ENCODE assay signal across 9 mouse cellular contexts in the genomic region with DNA sequence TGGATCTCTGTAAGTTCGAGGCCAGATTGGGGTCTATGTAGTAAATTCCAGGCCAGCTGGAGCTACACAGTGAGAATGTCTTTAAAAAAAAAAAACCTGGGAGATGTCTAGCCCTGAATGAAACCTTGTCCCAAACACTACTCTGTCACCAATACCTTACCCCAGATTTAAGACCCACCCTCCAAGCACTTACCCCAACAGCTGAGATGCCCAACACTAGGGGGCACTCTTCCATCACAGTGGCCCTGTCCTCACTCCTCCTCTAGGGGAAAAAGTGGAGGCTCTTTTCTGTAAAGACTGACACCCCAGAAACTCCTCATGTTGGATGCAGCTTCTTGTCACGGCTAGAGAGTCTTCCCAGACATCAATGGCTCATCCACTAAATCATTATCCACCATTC. TPM values are rescaled to one million over a fixed set of nuclear protein-coding genes. Genes with fewer than 3 reads are reported as not detected.
A peak's percentile ranks its signal among the peaks of the same experiment; 100 is the strongest.
DNase-seq lines count a peak whose midpoint lies in the region; ATAC-seq and TF ChIP-seq lines count a peak whose summit lies in the region.
"Had no signal": no experiment of that assay in that cellular context is flagged by ENCODE, and none has a peak within 500 bp of the region (broad histone marks: within the 10 kb centered on the region; RNA-seq: fewer than 3 reads in every experiment).

No protein-coding gene starts in this region.

- no peak for TF ChIP-seq EP300 in CH12.LX (IDR thresholded peaks at IDR 0.05; ENCODE audit: low read length)

- no peaks in the 10 kb centered on the region for H3K79me2 ChIP-seq in CH12.LX (replicated peaks; ENCODE audit: control insufficient read depth, extremely low read depth, insufficient read depth, poor library complexity, severe bottlenecking)

- TF ChIP-seq CTCF in hindbrain, postnatal 0 days (IDR thresholded peaks at IDR 0.05; ENCODE audit: low read depth): peak; percentile 75
- TF ChIP-seq CTCF in CH12.LX (conservative IDR thresholded peaks at IDR 0.05 in 1 of 2, IDR thresholded peaks at IDR 0.05 in 1 of 2; ENCODE audit: low read depth in 2 of 2, low read length in 2 of 2): peak; percentile 73 to 89

- peak; percentile 46 for DNase-seq in hindbrain, postnatal 0 days (ENCODE audit: low spot score)
- DNase-seq in 3134 (ENCODE audit: extremely low read depth, insufficient read length, low spot score): peak; percentile 34
- DNase-seq in CH12.LX (ENCODE audit: extremely low read depth): peak; percentile 56
- DNase-seq in lung, postnatal 14 days: peak; percentile 74

- no peaks in the 10 kb centered on the region for H3K27me3 ChIP-seq in hindbrain, postnatal 0 days (ENCODE audit: insufficient read depth, low read length)
- no peaks in the 10 kb centered on the region for H3K27me3 ChIP-seq in hindbrain, embryonic 13.5 days
- peaks cover 33% of the 10 kb centered on the region for H3K27me3 ChIP-seq in CH12.LX (replicated peaks)
- H3K27me3 ChIP-seq: limb, embryonic 15.5 days; stomach, embryonic 15.5 days had no signal

- no peak overlapping the region for H3K4me3 ChIP-seq in hindbrain, postnatal 0 days (ENCODE audit: low read length)
- H3K4me3 ChIP-seq in hindbrain, embryonic 13.5 days: no peak overlapping the region
- H3K4me3 ChIP-seq in CH12.LX (replicated peaks in 1 of 3; ENCODE audit: low read depth in 2 of 3, low read length in 2 of 3, poor library complexity in 1 of 3): no peak overlapping the region
- H3K4me3 ChIP-seq: limb, embryonic 15.5 days; stomach, embryonic 15.5 days had no signal

- H3K27ac ChIP-seq in hindbrain, postnatal 0 days: no peak overlapping the region
- no peak overlapping the region for H3K27ac ChIP-seq in hindbrain, embryonic 13.5 days
- no peak overlapping the region for H3K27ac ChIP-seq in CH12.LX (ENCODE audit: insufficient read depth, low read depth)
- H3K27ac ChIP-seq: stomach, embryonic 15.5 days had no signal

- no peak for TF ChIP-seq POLR2A in CH12.LX (IDR thresholded peaks at IDR 0.05; ENCODE audit: low read depth, low read length)

- ATAC-seq in hindbrain, postnatal 0 days: no peak
- ATAC-seq in hindbrain, embryonic 13.5 days (ENCODE audit: low FRiP score): no peak
- peak; percentile 42; the same call in 1 of the 2 replicates for ATAC-seq in common myeloid progenitor, adult 5-6 weeks (replicated peaks; ENCODE audit: low read depth, poor library complexity, severe bottlenecking)
- no peak for ATAC-seq in monocyte, adult 5-6 weeks (replicated peaks; ENCODE audit: insufficient number of reproducible peaks, low FRiP score, low TSS enrichment, poor library complexity, severe bottlenecking)

- no peaks in the 10 kb centered on the region for H3K9me3 ChIP-seq in hindbrain, postnatal 0 days (ENCODE audit: low read length)
- no peaks in the 10 kb centered on the region for H3K9me3 ChIP-seq in hindbrain, embryonic 13.5 days
- peaks cover 14% of the 10 kb centered on the region for H3K9me3 ChIP-seq in CH12.LX (replicated peaks; ENCODE audit: low read length)
- H3K9me3 ChIP-seq: limb, embryonic 15.5 days; stomach, embryonic 15.5 days had no signal

- no peak overlapping the region for H3K4me2 ChIP-seq in hindbrain, postnatal 0 days (ENCODE audit: low read depth, low read length)
- no peak overlapping the region for H3K4me2 ChIP-seq in hindbrain, embryonic 13.5 days
- H3K4me2 ChIP-seq in CH12.LX (ENCODE audit: insufficient read depth, low read depth, poor library complexity, severe bottlenecking): no peak overlapping the region
- H3K4me2 ChIP-seq: limb, embryonic 15.5 days; stomach, embryonic 15.5 days had no signal

- in situ Hi-C loops in CH12.LX (cut with MboI; ENCODE audit: low pct_ligation_motif_present, low pct_unique_long_range_greater_than_20kb, low sequenced_read_pairs): loop anchor here (10.0 kb wide), 1 partner anchor 161 kb away; no protein-coding TSS in a partner anchor

- dilution Hi-C loops in CH12.LX (cut with MboI; ENCODE audit: extremely low pct_ligation_motif_present, extremely low pct_unique_long_range_greater_than_20kb, low sequenced_read_pairs): no loop called here

- WGBS in hindbrain, postnatal 0 days: 65% methylated on average over 2 of the region's 2 CpGs
- 56% methylated on average over 2 of the region's 2 CpGs for WGBS in hindbrain, embryonic 13.5 days

- no peak overlapping the region for H3K9ac ChIP-seq in hindbrain, postnatal 0 days (replicated peaks; ENCODE audit: low read length)
- no peak overlapping the region for H3K9ac ChIP-seq in hindbrain, embryonic 13.5 days
- H3K9ac ChIP-seq in CH12.LX (ENCODE audit: insufficient read depth, low read depth): no peak overlapping the region
- H3K9ac ChIP-seq: limb, embryonic 15.5 days; stomach, embryonic 15.5 days had no signal

- no peaks in the 10 kb centered on the region for H3K36me3 ChIP-seq in hindbrain, postnatal 0 days (ENCODE audit: insufficient read depth, low read length)
- no peaks in the 10 kb centered on the region for H3K36me3 ChIP-seq in hindbrain, embryonic 13.5 days
- H3K36me3 ChIP-seq in CH12.LX (replicated peaks in 1 of 2; ENCODE audit: control insufficient read depth in 1 of 2, insufficient read depth in 1 of 2, low read length in 1 of 2): no peaks in the 10 kb centered on the region
- H3K36me3 ChIP-seq: limb, embryonic 15.5 days; stomach, embryonic 15.5 days had no signal

- TF ChIP-seq RAD21 in CH12.LX (IDR thresholded peaks at IDR 0.05; ENCODE audit: low read depth, low read length): peak; percentile 75

- H3K4me1 ChIP-seq in hindbrain, postnatal 0 days (ENCODE audit: insufficient read depth, low read length): peaks cover 11% of the 10 kb centered on the region; the same call in 1 of the 2 replicates
- peaks cover 41% of the 10 kb centered on the region for H3K4me1 ChIP-seq in hindbrain, embryonic 13.5 days (replicated peaks)
- peaks cover 0 to 4% of the 10 kb centered on the region in 2 experiments; a peak in 1 of 4 replicates for H3K4me1 ChIP-seq in CH12.LX (ENCODE audit: control insufficient read depth in 1 of 2, insufficient read depth in 2 of 2)

TF ChIP-seq in CH12.LX, 34 proteins besides CTCF, POLR2A, EP300 and RAD21:
- TF ChIP-seq SMC3 (IDR thresholded peaks at IDR 0.05; ENCODE audit: low read depth, low read length): peak; percentile 73
- no peak for TF ChIP-seq RCOR1 (conservative IDR thresholded peaks at IDR 0.05; ENCODE audit: low read depth, low read length)

RNA-seq across cellular contexts. Expression of a gene that starts 2.7 kb away (rescaled TPM):
- total RNA-seq in hindbrain, postnatal 0 days (2014; rRNA removed): 116 and 162 TPM in 2 replicates
- polyA plus RNA-seq in hindbrain, postnatal 0 days (2015; fragmentation: Nextera tagmentation; extraction: Ambion mirVana): 27.3 and 31.0 TPM in 2 replicates
- 64.7 and 67.3 TPM in 2 replicates for polyA plus RNA-seq in hindbrain, embryonic 13.5 days (2015; fragmentation: Nextera tagmentation; extraction: Ambion mirVana)
- total RNA-seq in CH12.LX (2012; rRNA removed): 0.08 TPM in 1 of 2 replicates, not detected in the other
- not detected in 2 replicates for total RNA-seq in CH12.LX (2014; rRNA removed)
- polyA plus RNA-seq in CH12.LX (2012; ENCODE audit: insufficient read length, low read depth): not detected in 2 replicates
- 0.09 and 1.4 TPM in 2 replicates for total RNA-seq in common myeloid progenitor, adult 5-6 weeks (2017)
- total RNA-seq in monocyte, adult 5-6 weeks (2017): 1.9 TPM in 1 of 3 replicates, not detected in the others

Comparison
In these comparisons a context has a peak if more than half of its experiments do, and no peak if none do; other contexts are left out.
1. RNA of a gene that starts 2.7 kb away (total RNA-seq): 116 to 162 TPM in hindbrain, postnatal 0 days; 1.9 TPM in monocyte, adult 5-6 weeks, 0.09 to 1.4 TPM in common myeloid progenitor, adult 5-6 weeks and 0.08 TPM in CH12.LX; every median in the first group is over 10 times any median in the second.
2. Peak in every context shown above with its lines, with median percentiles within 50 percentile points of each other: DNase-seq.